Mouse (Mus musculus) right cerebral cortex, postnatal 10 days (tissue): Measurements from ENCODE around the gene Klhl4.

ENCODE experiments used
- DNase-seq, 2 experiments: peaks; one replicate each; pipeline ENCODE4 v3.0.0; 2021; ENCODE audit warnings: low spot score in 2 of 2

Gene Klhl4

GRCm38 (mm10) chrX:114473782-114474731 is at the start of gene Klhl4:
Gene Klhl4 (plus strand): TSS chrX:114474333.
- peak; percentile 23 to 37 for DNase-seq

- no peak for DNase-seq
Observed at GRCm38 (mm10) chrX:114484153-114484552, 10.0 kb downstream of the Klhl4 start.

DNA sequence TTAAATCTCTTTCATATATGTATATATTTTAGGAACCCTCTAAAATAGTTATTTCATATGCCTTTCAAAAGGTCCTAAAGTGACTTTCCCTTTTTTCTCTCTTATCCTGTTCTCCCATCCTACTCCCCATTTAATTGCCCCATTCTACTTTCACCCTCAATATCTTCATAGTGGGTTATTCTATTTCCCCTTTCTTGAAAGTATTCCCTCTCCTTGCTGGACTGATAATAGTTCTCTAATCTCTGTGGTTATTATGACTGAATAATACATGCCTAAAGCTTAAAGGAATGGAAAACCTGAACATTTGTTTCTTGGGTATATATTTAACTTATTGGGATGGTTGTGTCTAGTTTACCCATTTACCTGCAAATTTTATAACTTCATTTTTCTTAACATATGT is 12.6 kb downstream of the Klhl4 start:
- no peak for DNase-seq

DNA sequence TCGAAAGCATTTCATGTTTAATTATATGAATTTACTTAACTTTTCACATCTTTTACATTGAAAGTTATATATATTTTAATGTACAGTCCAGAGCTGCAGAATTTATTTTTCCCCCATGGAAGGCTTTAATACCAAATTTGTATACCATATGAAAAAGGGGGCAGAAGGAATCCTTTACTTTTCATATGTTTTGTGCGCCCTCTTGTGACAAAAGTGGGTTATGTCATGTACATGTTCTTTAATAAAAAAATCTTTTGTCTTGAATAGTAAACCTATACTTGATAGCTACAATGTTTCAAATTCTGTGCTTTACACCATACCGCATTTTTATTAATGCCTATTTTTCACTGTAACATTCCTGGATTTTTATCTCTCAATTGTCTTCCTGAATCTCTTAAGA is 84.0 kb downstream of the Klhl4 start:
- peak in 1 of 2 experiments; percentile 18 for DNase-seq

DNA sequence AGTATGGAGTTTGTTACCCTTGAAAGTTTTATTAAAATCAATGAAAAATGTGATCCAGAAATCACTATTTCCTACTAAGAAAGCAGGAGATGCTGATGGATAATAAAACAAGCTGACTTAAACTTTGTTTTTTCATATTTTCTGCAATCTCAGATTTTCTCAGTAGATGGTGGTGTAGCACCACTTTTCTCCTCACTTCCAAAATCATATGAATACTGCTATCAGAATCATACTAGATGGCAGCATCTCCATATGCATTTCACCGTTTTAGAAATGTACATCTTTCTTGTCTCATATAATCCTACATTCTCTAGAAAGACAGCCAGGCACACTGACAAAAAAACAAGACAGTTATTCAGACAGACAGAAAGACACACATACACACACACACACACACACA is 108.2 kb downstream of the Klhl4 start:
- DNase-seq, result no peak
